Mouse (Mus musculus): ENCODE results near the gene Dmwd. TPM values are rescaled to one million over a fixed set of nuclear protein-coding genes. Genes with fewer than 3 reads are reported as not detected.
"Not testable (repeated sequence)": the region's sequence is repeated elsewhere in the genome, so short reads cannot be mapped to it uniquely, and the experiment has no call there.

Dmwd gene
- polyA plus RNA-seq, 1 experiment from 2014 or later = 20.2 TPM

DNA sequence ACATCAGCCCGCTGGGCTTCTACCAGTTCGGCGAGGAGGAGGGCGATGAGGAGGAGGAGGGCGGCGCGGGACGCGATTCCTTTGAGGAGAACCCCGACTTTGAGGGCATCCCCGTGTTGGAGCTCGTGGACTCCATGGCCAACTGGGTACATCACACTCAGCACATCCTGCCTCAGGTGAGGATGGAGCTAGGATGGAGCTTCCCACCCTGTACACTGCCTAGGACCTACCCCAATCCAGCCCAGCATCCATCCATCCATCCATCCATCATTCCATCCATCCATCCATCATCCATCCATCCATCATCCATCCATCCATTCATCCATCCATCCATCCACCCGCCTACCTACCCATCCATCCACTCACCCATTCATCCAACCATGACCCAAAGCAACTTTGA, 10.1 kb upstream of the Dmwd start:
- 0 out of 2 replicates have a peak, but pooled peaks cover 4% of the 10 kb centered on the region for H3K9me3 ChIP-seq (ENCODE audit: control insufficient read depth, low read length)
- peak overlapping the region; percentile 29 for H3K4me2 ChIP-seq (ENCODE audit: low read depth, low read length)
- no peaks in the 10 kb centered on the region for H3K4me1 ChIP-seq (ENCODE audit: control insufficient read depth, insufficient read depth, low read length)
- no peak overlapping the region for H3K27ac ChIP-seq (replicated peaks; ENCODE audit: low read depth, low read length)
- peak overlapping the region; percentile 19 for H3K4me3 ChIP-seq (ENCODE audit: low read depth, low read length)
- H3K36me3 ChIP-seq (ENCODE audit: control insufficient read depth, insufficient read depth, low read length) = no peaks in the 10 kb centered on the region
- DNase-seq (ENCODE audit: low spot score) = no peak
- ATAC-seq (ENCODE audit: low read depth) = no peak
- no peak overlapping the region for H3K9ac ChIP-seq (ENCODE audit: low read depth, low read length)
- peaks cover 29% of the 10 kb centered on the region for H3K27me3 ChIP-seq (replicated peaks; ENCODE audit: control insufficient read depth, insufficient read depth, low read length)
- 53% methylated on average over 12 of the region's 13 CpGs for WGBS

DNA sequence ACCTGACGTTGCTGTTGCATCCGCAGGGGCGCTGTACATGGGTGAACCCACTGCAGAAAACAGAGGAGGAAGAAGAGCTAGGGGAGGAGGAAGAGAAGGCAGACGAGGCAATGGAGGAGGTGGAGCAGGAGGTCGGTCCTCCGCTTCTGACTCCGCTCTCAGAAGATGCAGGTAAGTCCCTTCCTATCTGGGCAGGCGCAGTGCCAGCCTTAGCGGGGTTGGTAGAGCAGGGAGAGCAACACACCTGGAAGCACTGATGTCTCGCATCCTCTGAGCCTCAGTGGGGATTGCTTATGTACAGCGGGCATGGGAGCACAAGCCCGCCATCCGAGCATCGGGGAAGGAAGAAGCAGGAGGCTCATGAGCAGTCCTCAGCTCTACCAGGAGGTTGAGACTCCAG, 9.0 kb upstream of the Dmwd start:
- Histone ChIP-seq H3K27ac (replicated peaks; ENCODE audit: low read depth, low read length) (no peak overlapping the region), H3K9ac (ENCODE audit: low read depth, low read length) (no peak overlapping the region), H3K36me3 (ENCODE audit: control insufficient read depth, insufficient read depth, low read length) (no peaks in the 10 kb centered on the region), H3K4me2 (ENCODE audit: low read depth, low read length) (no peak overlapping the region), H3K27me3 (replicated peaks; ENCODE audit: control insufficient read depth, insufficient read depth, low read length) (peaks cover 29% of the 10 kb centered on the region), H3K4me1 (ENCODE audit: control insufficient read depth, insufficient read depth, low read length) (no peaks in the 10 kb centered on the region), H3K4me3 (ENCODE audit: low read depth, low read length) (no peak overlapping the region), H3K9me3 (ENCODE audit: control insufficient read depth, low read length) (0 out of 2 replicates have a peak, but pooled peaks cover 4% of the 10 kb centered on the region)
- DNase-seq (ENCODE audit: low spot score) = no peak
- 49% methylated on average over 14 of the region's 14 CpGs for WGBS
- ATAC-seq (ENCODE audit: low read depth) = no peak

DNA sequence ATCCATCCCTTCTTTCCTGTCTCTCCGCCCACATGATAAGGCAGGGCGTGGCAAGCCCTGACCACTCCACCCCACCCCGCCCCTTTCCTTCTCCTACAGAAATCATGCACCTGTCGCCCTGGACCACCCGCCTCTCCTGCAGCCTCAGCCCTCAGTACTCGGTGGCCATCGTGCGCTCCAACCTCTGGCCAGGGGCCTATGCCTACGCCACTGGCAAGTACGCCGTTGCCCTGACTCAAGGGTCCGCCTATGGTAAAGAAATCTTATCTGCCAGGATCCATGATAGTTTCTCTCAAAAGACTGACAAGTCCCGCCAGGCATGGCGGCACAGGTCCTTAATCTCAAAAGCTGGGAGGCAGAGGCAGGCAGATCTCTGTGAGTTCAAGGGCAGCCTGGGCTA, 8.1 kb upstream of the Dmwd start:
- Histone ChIP-seq H3K9me3 (ENCODE audit: control insufficient read depth, low read length) (0 out of 2 replicates have a peak, but pooled peaks cover 4% of the 10 kb centered on the region), H3K27me3 (replicated peaks; ENCODE audit: control insufficient read depth, insufficient read depth, low read length) (peaks cover 29% of the 10 kb centered on the region), H3K27ac (replicated peaks; ENCODE audit: low read depth, low read length) (no peak overlapping the region), H3K9ac (ENCODE audit: low read depth, low read length) (no peak overlapping the region), H3K4me1 (ENCODE audit: control insufficient read depth, insufficient read depth, low read length) (no peaks in the 10 kb centered on the region), H3K4me3 (ENCODE audit: low read depth, low read length) (no peak overlapping the region), H3K36me3 (ENCODE audit: control insufficient read depth, insufficient read depth, low read length) (no peaks in the 10 kb centered on the region), H3K4me2 (ENCODE audit: low read depth, low read length) (no peak overlapping the region)
- DNase-seq (ENCODE audit: low spot score) (no peak), ATAC-seq (ENCODE audit: low read depth) (no peak)
- WGBS = 71% methylated on average over 12 of the region's 14 CpGs

DNA sequence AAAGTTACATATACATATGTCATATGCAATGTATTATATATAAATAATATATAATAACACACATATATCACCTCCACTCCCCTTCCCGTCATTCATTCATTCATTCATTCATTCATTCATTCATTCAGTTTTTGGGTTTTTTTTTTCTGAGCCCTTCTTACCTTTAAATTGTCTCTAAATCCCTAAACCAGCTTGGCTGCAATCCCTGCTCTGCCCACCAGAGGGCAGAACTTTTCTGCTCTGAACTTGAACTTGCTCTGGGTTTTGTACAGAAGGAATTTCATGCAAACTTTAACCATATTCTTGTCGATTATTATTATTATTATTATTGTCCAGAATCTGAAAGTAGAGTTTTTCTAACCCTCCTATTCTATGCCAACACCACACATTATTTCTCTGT, 7.3 kb upstream of the Dmwd start:
- H3K4me1 ChIP-seq (ENCODE audit: control insufficient read depth, insufficient read depth, low read length) = no peaks in the 10 kb centered on the region
- DNase-seq (ENCODE audit: low spot score) (peak; percentile 63), ATAC-seq (ENCODE audit: low read depth) (no peak)
- H3K36me3 ChIP-seq (ENCODE audit: control insufficient read depth, insufficient read depth, low read length) = no peaks in the 10 kb centered on the region
- no peak overlapping the region for H3K27ac ChIP-seq (replicated peaks; ENCODE audit: low read depth, low read length)
- H3K9me3 ChIP-seq (ENCODE audit: control insufficient read depth, low read length) = 0 out of 2 replicates have a peak, but pooled peaks cover 4% of the 10 kb centered on the region
- H3K27me3 ChIP-seq (replicated peaks; ENCODE audit: control insufficient read depth, insufficient read depth, low read length) = peaks cover 29% of the 10 kb centered on the region
- H3K9ac ChIP-seq (ENCODE audit: low read depth, low read length) = no peak overlapping the region
- H3K4me3 ChIP-seq (ENCODE audit: low read depth, low read length) = no peak overlapping the region
- WGBS = 7% methylated on average over 2 of the region's 2 CpGs
- H3K4me2 ChIP-seq (ENCODE audit: low read depth, low read length) = no peak overlapping the region

DNA sequence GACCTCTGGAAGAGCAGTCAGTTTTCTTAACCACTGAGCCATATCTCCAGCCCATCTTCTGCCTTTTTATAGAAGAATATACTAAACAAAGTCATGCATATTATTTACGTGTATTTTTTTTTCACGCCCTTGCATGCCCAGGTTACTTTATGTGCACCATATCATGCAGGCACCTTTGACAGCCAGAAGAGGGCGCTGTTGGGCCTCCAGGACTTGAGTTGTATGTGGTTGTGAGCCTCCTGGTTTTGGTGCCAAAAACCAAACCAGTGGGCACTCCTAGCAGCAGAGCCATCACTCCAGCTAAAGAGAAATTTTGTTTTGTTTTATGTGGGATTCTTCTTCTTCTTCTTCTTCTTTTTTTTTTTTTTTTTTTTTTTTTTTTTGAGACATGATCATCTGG, 6.5 kb upstream of the Dmwd start:
- no peak for DNase-seq (ENCODE audit: low spot score)
- 49% methylated on average over 3 of the region's 3 CpGs for WGBS

DNA sequence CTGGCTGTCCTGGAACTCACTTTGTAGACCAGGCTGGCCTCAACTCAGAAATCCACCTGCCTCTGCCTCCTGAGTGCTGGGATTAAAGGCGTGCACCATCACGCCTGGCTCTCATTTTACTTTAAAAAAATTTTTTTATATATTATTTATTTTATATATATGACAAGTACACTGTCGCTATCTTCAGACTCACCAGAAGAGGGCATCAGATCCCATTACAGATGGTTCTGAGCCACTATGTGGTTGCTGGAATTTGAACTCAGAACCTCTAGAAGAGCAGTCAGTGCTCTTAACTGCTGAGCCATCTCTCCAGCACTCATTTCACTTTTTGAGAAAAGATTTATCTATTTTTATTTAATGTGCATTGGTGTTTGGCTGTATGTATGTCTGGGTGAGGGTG, 5.0 kb upstream of the Dmwd start:
- WGBS = 56% methylated on average over 3 of the region's 3 CpGs
- H3K9me3 ChIP-seq (ENCODE audit: control insufficient read depth, low read length); H3K4me3 ChIP-seq (ENCODE audit: low read depth, low read length); H3K4me2 ChIP-seq (ENCODE audit: low read depth, low read length); H3K36me3 ChIP-seq (ENCODE audit: control insufficient read depth, insufficient read depth, low read length); H3K27ac ChIP-seq (replicated peaks; ENCODE audit: low read depth, low read length); ATAC-seq (ENCODE audit: low read depth); DNase-seq (ENCODE audit: low spot score); H3K9ac ChIP-seq (ENCODE audit: low read depth, low read length); H3K4me1 ChIP-seq (ENCODE audit: control insufficient read depth, insufficient read depth, low read length): not testable (repeated sequence)
- H3K27me3 ChIP-seq (replicated peaks; ENCODE audit: control insufficient read depth, insufficient read depth, low read length) = peaks cover 15% of the 10 kb centered on the region

More for the DNA sequence above, 6.5 kb upstream of the Dmwd start:
- Histone ChIP-seq H3K9ac (ENCODE audit: low read depth, low read length) (no peak overlapping the region), H3K27ac (replicated peaks; ENCODE audit: low read depth, low read length) (no peak overlapping the region), H3K4me2 (ENCODE audit: low read depth, low read length) (no peak overlapping the region), H3K27me3 (replicated peaks; ENCODE audit: control insufficient read depth, insufficient read depth, low read length) (peaks cover 29% of the 10 kb centered on the region), H3K36me3 (ENCODE audit: control insufficient read depth, insufficient read depth, low read length) (no peaks in the 10 kb centered on the region), H3K9me3 (ENCODE audit: control insufficient read depth, low read length) (0 out of 2 replicates have a peak, but pooled peaks cover 4% of the 10 kb centered on the region), H3K4me3 (ENCODE audit: low read depth, low read length) (no peak overlapping the region), H3K4me1 (ENCODE audit: control insufficient read depth, insufficient read depth, low read length) (no peaks in the 10 kb centered on the region)
- ATAC-seq (ENCODE audit: low read depth) = no peak

DNA sequence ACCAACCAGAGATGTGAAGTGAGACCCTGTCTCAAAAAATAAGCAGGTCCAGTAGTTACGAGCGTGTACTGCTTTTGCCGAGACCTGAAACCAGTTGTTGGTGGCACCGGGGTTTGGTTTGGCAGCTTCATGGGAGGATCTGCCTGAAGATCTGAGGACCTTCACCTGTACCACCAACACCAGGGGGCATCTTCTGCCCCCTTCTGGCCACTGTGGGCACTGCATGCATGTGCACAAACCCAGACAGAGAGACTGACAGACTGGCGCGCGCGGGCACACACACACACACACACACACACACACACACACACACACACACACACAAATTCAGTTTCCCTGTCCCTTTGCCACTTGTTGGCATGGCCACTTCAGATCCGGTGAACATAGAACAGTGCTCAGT, 2.5 kb upstream of the Dmwd start:
- no peaks in the 10 kb centered on the region for H3K9me3 ChIP-seq (ENCODE audit: control insufficient read depth, low read length)
- ATAC-seq (ENCODE audit: low read depth) (no peak), DNase-seq (ENCODE audit: low spot score) (no peak)
- peaks cover 10% of the 10 kb centered on the region for H3K4me1 ChIP-seq (ENCODE audit: control insufficient read depth, insufficient read depth, low read length)
- no peak overlapping the region for H3K9ac ChIP-seq (ENCODE audit: low read depth, low read length)
- H3K4me2 ChIP-seq (ENCODE audit: low read depth, low read length) = no peak overlapping the region
- no peak overlapping the region for H3K4me3 ChIP-seq (ENCODE audit: low read depth, low read length)
- no peaks in the 10 kb centered on the region for H3K27me3 ChIP-seq (replicated peaks; ENCODE audit: control insufficient read depth, insufficient read depth, low read length)
- WGBS = 87% methylated on average over 9 of the region's 9 CpGs
- H3K36me3 ChIP-seq (ENCODE audit: control insufficient read depth, insufficient read depth, low read length) = peaks cover 9% of the 10 kb centered on the region
- no peak overlapping the region for H3K27ac ChIP-seq (replicated peaks; ENCODE audit: low read depth, low read length)

DNA sequence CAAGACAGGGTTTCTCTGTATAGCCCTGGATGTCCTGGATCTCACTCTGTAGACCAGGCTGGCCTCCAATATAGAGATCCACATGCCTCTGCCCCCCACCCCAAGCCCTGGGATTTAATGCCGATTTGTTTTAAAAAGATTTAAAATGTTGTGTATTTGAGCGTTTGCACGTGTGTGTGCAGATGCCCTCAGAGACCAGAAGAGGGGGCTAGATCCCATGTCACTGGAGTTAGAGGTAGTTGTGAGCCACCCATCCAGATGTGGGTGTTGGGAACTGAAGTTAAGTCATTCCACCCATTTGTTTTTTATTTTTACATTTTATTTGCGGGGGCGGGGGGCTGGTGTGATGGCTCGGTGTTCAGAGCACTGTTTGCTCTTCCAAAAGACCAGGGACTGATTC, 1.5 kb upstream of the Dmwd start:
- peaks cover 19% of the 10 kb centered on the region for H3K36me3 ChIP-seq (ENCODE audit: control insufficient read depth, insufficient read depth, low read length)
- ATAC-seq (ENCODE audit: low read depth) (no peak), DNase-seq (ENCODE audit: low spot score) (no peak)
- no peak overlapping the region for H3K27ac ChIP-seq (replicated peaks; ENCODE audit: low read depth, low read length)
- no peaks in the 10 kb centered on the region for H3K27me3 ChIP-seq (replicated peaks; ENCODE audit: control insufficient read depth, insufficient read depth, low read length)
- H3K4me3 ChIP-seq (ENCODE audit: low read depth, low read length) = no peak overlapping the region
- no peaks in the 10 kb centered on the region for H3K9me3 ChIP-seq (ENCODE audit: control insufficient read depth, low read length)
- H3K4me2 ChIP-seq (ENCODE audit: low read depth, low read length) = no peak overlapping the region
- no peak overlapping the region for H3K9ac ChIP-seq (ENCODE audit: low read depth, low read length)
- WGBS = 93% methylated on average over 6 of the region's 6 CpGs
- peaks cover 10% of the 10 kb centered on the region for H3K4me1 ChIP-seq (ENCODE audit: control insufficient read depth, insufficient read depth, low read length)

DNA sequence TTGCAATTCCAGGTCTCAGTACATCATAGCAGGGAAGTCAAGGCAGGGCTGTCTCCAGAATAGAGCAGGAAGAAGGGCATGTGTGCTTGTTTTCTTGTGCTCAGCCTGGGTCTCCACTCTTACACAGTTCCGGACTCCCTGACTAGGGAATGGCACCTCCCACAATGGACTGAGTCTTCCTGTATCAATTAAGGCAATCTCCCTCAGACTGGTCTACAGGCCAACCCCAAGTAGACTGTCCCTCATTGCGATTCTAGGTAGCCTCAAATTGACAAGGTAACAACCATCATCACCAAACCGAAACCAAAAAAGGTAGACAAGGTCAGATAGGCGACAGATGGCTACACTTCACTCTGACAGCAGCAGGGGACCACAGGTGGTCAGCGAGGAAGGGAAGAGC, 796 bp upstream of the Dmwd start:
- H3K27me3 ChIP-seq (replicated peaks; ENCODE audit: control insufficient read depth, insufficient read depth, low read length) = no peaks in the 10 kb centered on the region
- no peak for DNase-seq (ENCODE audit: low spot score)
- H3K36me3 ChIP-seq (ENCODE audit: control insufficient read depth, insufficient read depth, low read length) = peaks cover 26% of the 10 kb centered on the region
- peak overlapping the region; percentile 87 for H3K4me2 ChIP-seq (ENCODE audit: low read depth, low read length)
- H3K9me3 ChIP-seq (ENCODE audit: control insufficient read depth, low read length) = no peaks in the 10 kb centered on the region
- H3K27ac ChIP-seq (replicated peaks; ENCODE audit: low read depth, low read length) = no peak overlapping the region
- peaks cover 10% of the 10 kb centered on the region for H3K4me1 ChIP-seq (ENCODE audit: control insufficient read depth, insufficient read depth, low read length)
- ATAC-seq (ENCODE audit: low read depth) = no peak
- WGBS = 61% methylated on average over 5 of the region's 5 CpGs
- H3K4me3 ChIP-seq (ENCODE audit: low read depth, low read length) = peak overlapping the region; percentile 90
- H3K9ac ChIP-seq (ENCODE audit: low read depth, low read length) = 0 out of 2 replicates have a peak overlapping the region, but pooled peaks have one; percentile 12
